9 mouse cellular contexts compared by ENCODE assay signal in the genomic region with DNA sequence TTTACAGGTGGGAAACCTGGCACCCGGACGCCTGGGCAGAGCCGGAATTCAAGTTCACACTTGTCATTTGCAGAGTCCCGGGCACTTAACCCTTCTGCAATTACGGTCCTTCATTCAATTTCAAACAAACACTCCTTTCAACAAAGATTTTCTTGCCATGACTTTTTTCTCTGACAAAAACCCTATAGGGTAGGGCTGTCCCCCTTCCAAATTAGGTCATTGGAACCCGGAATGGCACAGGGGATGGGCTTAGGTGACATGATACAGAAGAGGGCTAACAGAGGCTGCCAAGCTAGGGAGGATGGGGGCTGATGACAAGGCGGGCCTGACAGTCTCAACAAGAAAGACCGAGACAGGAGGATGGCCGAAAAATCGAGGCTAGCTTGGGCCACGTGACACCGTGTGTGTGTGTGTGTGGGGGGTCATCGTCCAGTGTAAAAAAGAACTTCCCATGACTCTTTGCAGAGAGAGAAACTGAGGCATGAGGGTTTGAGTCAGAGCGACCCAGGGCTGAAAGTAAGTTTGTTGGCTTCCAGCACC. TPM values are rescaled to one million over a fixed set of nuclear protein-coding genes. Genes with fewer than 3 reads are reported as not detected.
A peak's percentile ranks its signal among the peaks of the same experiment; 100 is the strongest.
DNase-seq lines count a peak whose midpoint lies in the region; ATAC-seq lines count a peak whose summit lies in the region.
"Had no signal": no experiment of that assay in that cellular context is flagged by ENCODE, and none has a peak within 500 bp of the region (broad histone marks: within the 10 kb centered on the region; RNA-seq: fewer than 3 reads in every experiment).

No protein-coding gene starts in this region.

- ATAC-seq in heart, embryonic 13.5 days (ENCODE audit: extremely low read depth, insufficient number of reproducible peaks, low FRiP score, low TSS enrichment): no peak
- ATAC-seq in hindbrain, embryonic 14.5 days (ENCODE audit: low FRiP score): no peak
- no peak for ATAC-seq in midbrain, embryonic 13.5 days

- H3K4me1 ChIP-seq in heart, embryonic 13.5 days: peaks cover 55% of the 10 kb centered on the region
- H3K4me1 ChIP-seq in hindbrain, embryonic 14.5 days (replicated peaks; ENCODE audit: control insufficient read depth, insufficient read depth, low read length): peaks cover 27% of the 10 kb centered on the region
- H3K4me1 ChIP-seq in midbrain, embryonic 13.5 days (replicated peaks): peaks cover 51% of the 10 kb centered on the region

- H3K9ac ChIP-seq in heart, embryonic 13.5 days: peak overlapping the region; percentile 58
- H3K9ac ChIP-seq in hindbrain, embryonic 14.5 days: no peak overlapping the region
- peak overlapping the region; percentile 44; the same call in 1 of the 2 replicates for H3K9ac ChIP-seq in midbrain, embryonic 13.5 days (replicated peaks)

- peak overlapping the region; percentile 48 for H3K4me3 ChIP-seq in heart, embryonic 13.5 days
- H3K4me3 ChIP-seq in hindbrain, embryonic 14.5 days (replicated peaks; ENCODE audit: low read length): peak overlapping the region; percentile 1; the same call in 1 of the 2 replicates
- peak overlapping the region; percentile 7 for H3K4me3 ChIP-seq in midbrain, embryonic 13.5 days (replicated peaks)

- no peaks in the 10 kb centered on the region for H3K36me3 ChIP-seq in heart, embryonic 13.5 days
- peaks cover 13% of the 10 kb centered on the region for H3K36me3 ChIP-seq in hindbrain, embryonic 14.5 days (replicated peaks; ENCODE audit: control insufficient read depth, insufficient read depth)
- H3K36me3 ChIP-seq in midbrain, embryonic 13.5 days: peaks cover 10% of the 10 kb centered on the region; the same call in 1 of the 2 replicates

- H3K27ac ChIP-seq in heart, embryonic 13.5 days (replicated peaks): no peak overlapping the region
- H3K27ac ChIP-seq in hindbrain, embryonic 14.5 days: no peak overlapping the region
- H3K27ac ChIP-seq in midbrain, embryonic 13.5 days: no peak overlapping the region

- WGBS in heart, embryonic 13.5 days: 3% methylated on average over 14 of the region's 14 CpGs
- WGBS in hindbrain, embryonic 14.5 days: 5% methylated on average over 14 of the region's 14 CpGs
- 2% methylated on average over 14 of the region's 14 CpGs for WGBS in midbrain, embryonic 13.5 days

- H3K4me2 ChIP-seq in heart, embryonic 13.5 days: peak overlapping the region; percentile 69
- H3K4me2 ChIP-seq in hindbrain, embryonic 14.5 days (replicated peaks): peak overlapping the region; percentile 69
- peak overlapping the region; percentile 68 for H3K4me2 ChIP-seq in midbrain, embryonic 13.5 days (replicated peaks)

- no peaks in the 10 kb centered on the region for H3K9me3 ChIP-seq in heart, embryonic 13.5 days
- no peaks in the 10 kb centered on the region for H3K9me3 ChIP-seq in hindbrain, embryonic 14.5 days (ENCODE audit: control insufficient read depth, low read length)
- H3K9me3 ChIP-seq in midbrain, embryonic 13.5 days: no peaks in the 10 kb centered on the region

- DNase-seq in heart, postnatal 14 days: no peak
- DNase-seq in ES-CJ7 (ENCODE audit: low read depth, low spot score): peak; percentile 24
- no peak for DNase-seq in hindbrain, embryonic 14.5 days (ENCODE audit: low spot score)
- DNase-seq in thymus, postnatal 4 days: no peak
- DNase-seq in urinary bladder, postnatal 25 days (ENCODE audit: low spot score): no peak
- no peak for DNase-seq in adrenal gland, postnatal 10 days

- peaks cover 100% of the 10 kb centered on the region for H3K27me3 ChIP-seq in heart, embryonic 13.5 days (replicated peaks)
- peaks cover 89% of the 10 kb centered on the region for H3K27me3 ChIP-seq in hindbrain, embryonic 14.5 days (ENCODE audit: control insufficient read depth, insufficient read depth, low read length)
- H3K27me3 ChIP-seq in midbrain, embryonic 13.5 days: peaks cover 98% of the 10 kb centered on the region

- intact Hi-C loops in heart, postnatal 14 days (cut with DNase I): no loop called here

RNA-seq across cellular contexts. Expression of a gene that starts 1.8 kb away (rescaled TPM):
- polyA plus RNA-seq in heart, embryonic 13.5 days (2015; fragmentation: Nextera tagmentation; extraction: Ambion mirVana): 0.45 and 0.76 TPM in 2 replicates
- not detected for total RNA-seq in heart, postnatal 14 days (2021)
- polyA plus RNA-seq in hindbrain, embryonic 14.5 days (2014; fragmentation: Nextera tagmentation; extraction: Ambion mirVana): 143 and 149 TPM in 2 replicates
- 60.6 and 61.5 TPM in 2 replicates for polyA plus RNA-seq in midbrain, embryonic 13.5 days (2015; fragmentation: Nextera tagmentation; extraction: Ambion mirVana)
- total RNA-seq in adrenal gland, postnatal 10 days (2021): 1 to 10 TPM; 2.9 to 4.5 TPM
- total RNA-seq: heart, adult 18-20 months had no signal

RNA-seq across cellular contexts. Expression of a gene that starts 4.0 kb away (rescaled TPM):
- polyA plus RNA-seq in heart, embryonic 13.5 days (2015; fragmentation: Nextera tagmentation; extraction: Ambion mirVana): 3.7 and 5.5 TPM in 2 replicates
- total RNA-seq in heart, postnatal 14 days (2021): under 1 TPM; 0.22 to 0.29 TPM
- 6.3 and 6.9 TPM in 2 replicates for polyA plus RNA-seq in hindbrain, embryonic 14.5 days (2014; fragmentation: Nextera tagmentation; extraction: Ambion mirVana)
- 0.97 and 1.1 TPM in 2 replicates for polyA plus RNA-seq in midbrain, embryonic 13.5 days (2015; fragmentation: Nextera tagmentation; extraction: Ambion mirVana)
- under 1 TPM; 0.21 to 0.42 TPM for total RNA-seq in adrenal gland, postnatal 10 days (2021)

RNA-seq across cellular contexts. Expression of a gene that starts 12.2 kb away (rescaled TPM):
- 11.2 and 12.4 TPM in 2 replicates for polyA plus RNA-seq in heart, embryonic 13.5 days (2015; fragmentation: Nextera tagmentation; extraction: Ambion mirVana)
- 1 to 10 TPM; 5.5 to 6.9 TPM for total RNA-seq in heart, postnatal 14 days (2021)
- polyA plus RNA-seq in hindbrain, embryonic 14.5 days (2014; fragmentation: Nextera tagmentation; extraction: Ambion mirVana): 28.5 and 30.0 TPM in 2 replicates
- polyA plus RNA-seq in midbrain, embryonic 13.5 days (2015; fragmentation: Nextera tagmentation; extraction: Ambion mirVana): 19.3 and 22.2 TPM in 2 replicates
- 10 to 100 TPM; 14.0 to 15.1 TPM for total RNA-seq in adrenal gland, postnatal 10 days (2021)

RNA-seq across cellular contexts. Expression of a gene that starts 17.6 kb away (rescaled TPM):
- 116 and 125 TPM in 2 replicates for polyA plus RNA-seq in heart, embryonic 13.5 days (2015; fragmentation: Nextera tagmentation; extraction: Ambion mirVana)
- total RNA-seq in heart, postnatal 14 days (2021): 100 to 1,000 TPM; 105 TPM
- 161 and 166 TPM in 2 replicates for polyA plus RNA-seq in hindbrain, embryonic 14.5 days (2014; fragmentation: Nextera tagmentation; extraction: Ambion mirVana)
- 152 and 155 TPM in 2 replicates for polyA plus RNA-seq in midbrain, embryonic 13.5 days (2015; fragmentation: Nextera tagmentation; extraction: Ambion mirVana)
- 100 to 1,000 TPM; 121 to 130 TPM for total RNA-seq in adrenal gland, postnatal 10 days (2021)

RNA-seq across cellular contexts. Expression of a gene that starts 21.6 kb away (rescaled TPM):
- 842 and 891 TPM in 2 replicates for polyA plus RNA-seq in heart, embryonic 13.5 days (2015; fragmentation: Nextera tagmentation; extraction: Ambion mirVana)
- total RNA-seq in heart, postnatal 14 days (2021): 1,000 to 10,000 TPM; 1,458 to 1,541 TPM
- polyA plus RNA-seq in hindbrain, embryonic 14.5 days (2014; fragmentation: Nextera tagmentation; extraction: Ambion mirVana): 622 and 778 TPM in 2 replicates
- 680 and 755 TPM in 2 replicates for polyA plus RNA-seq in midbrain, embryonic 13.5 days (2015; fragmentation: Nextera tagmentation; extraction: Ambion mirVana)
- total RNA-seq in adrenal gland, postnatal 10 days (2021): 1,000 to 10,000 TPM; 1,751 to 1,916 TPM

Comparison
In these comparisons a context has a peak if more than half of its experiments do, and no peak if none do; other contexts are left out.
1. RNA of a gene that starts 1.8 kb away (polyA plus RNA-seq): 143 to 149 TPM in hindbrain, embryonic 14.5 days and 60.6 to 61.5 TPM in midbrain, embryonic 13.5 days; 0.45 to 0.76 TPM in heart, embryonic 13.5 days; every median in the first group is over 10 times any median in the second.
2. Peak in every context shown above with its lines, with median percentiles within 50 percentile points of each other: H3K4me2 ChIP-seq and H3K4me3 ChIP-seq.